Mouse (Mus musculus) C2C12 (cell line): ENCODE measurements around the gene Dst. TPM values are rescaled to one million over a fixed set of nuclear protein-coding genes. Genes with fewer than 3 reads are reported as not detected.

ENCODE experiments used
- H3K27me3 ChIP-seq: one replicate; pipeline ENCODE4 v1.6.1; 2011; ENCODE audit not compliant: control insufficient read depth, insufficient read depth, insufficient read length
- H3K36me3 ChIP-seq: one replicate; pipeline ENCODE4 v1.6.1; 2011; ENCODE audit not compliant: control insufficient read depth, insufficient read depth
- H3K4me3 ChIP-seq: one replicate; pipeline ENCODE4 v1.5.1; 2011; ENCODE audit warnings: mild to moderate bottlenecking, control low read depth; ENCODE audit not compliant: poor library complexity, insufficient read depth, severe bottlenecking
- H3K79me2 ChIP-seq: one replicate; pipeline ENCODE4 v1.6.1; 2011; ENCODE audit not compliant: control insufficient read depth, insufficient read depth
- H3K79me3 ChIP-seq: one replicate; pipeline ENCODE4 v1.6.1; 2011; ENCODE audit warnings: low read depth, control low read depth
- H3ac ChIP-seq: one replicate; pipeline ENCODE3; 2011; ENCODE audit warnings: low read depth; ENCODE audit not compliant: control insufficient read depth, insufficient read length
- CEBPB ChIP-seq: IDR thresholded peaks from one replicate; pipeline ENCODE4 v1.6.1; 2011; ENCODE audit warnings: low read depth, mild to moderate bottlenecking, control low read depth, moderate library complexity
- CTCF ChIP-seq: IDR thresholded peaks from one replicate; pipeline ENCODE4 v1.5.1; 2011; ENCODE audit not compliant: control insufficient read depth, insufficient read depth, insufficient read length
- FOSL1 ChIP-seq: IDR thresholded peaks from one replicate; pipeline ENCODE4 v1.8.0; 2011; ENCODE audit warnings: mild to moderate bottlenecking, low read length; ENCODE audit not compliant: poor library complexity, insufficient read depth, severe bottlenecking
- MAX ChIP-seq: IDR thresholded peaks from one replicate; pipeline ENCODE4 v1.6.1; 2011; ENCODE audit warnings: mild to moderate bottlenecking, control low read depth
- MYOD1 ChIP-seq: IDR thresholded peaks from one replicate; pipeline ENCODE4 v1.6.1; 2011; ENCODE audit warnings: low read depth; ENCODE audit not compliant: control insufficient read depth, insufficient read length
- MYOG ChIP-seq: IDR thresholded peaks from one replicate; pipeline ENCODE4 v1.6.1; 2011; ENCODE audit not compliant: control insufficient read depth, insufficient read length; ENCODE audit errors: extremely low read depth
- USF1 ChIP-seq: IDR thresholded peaks from one replicate; pipeline ENCODE4 v1.6.1; 2011; ENCODE audit warnings: low read depth, mild to moderate bottlenecking, control low read depth, moderate library complexity
- polyA plus RNA-seq: library from polyadenylated mRNA; unstranded; fragments of >200 nt; fragmentation: generic; extraction: Trizol; gene quantifications from one replicate; pipeline ENCODE4 v1.2.1, GENCODE M21; 2012; ENCODE audit warnings: missing spikeins

Dst gene
- polyA plus RNA-seq, 1 experiment, result 26.5 TPM

GRCm38 (mm10) chr1:34002321-34002720 lies 94.3 kb downstream of the Dst start:
- Histone ChIP-seq H3K4me3 (no peak overlapping the region), H3K79me3 (peaks cover 7% of the 10 kb centered on the region), H3K79me2 (peaks cover 41% of the 10 kb centered on the region), H3K27me3 (no peaks in the 10 kb centered on the region), H3K36me3 (peaks cover 5% of the 10 kb centered on the region), H3ac (no peak overlapping the region)
- TF ChIP-seq USF1, result no peak
- TF ChIP-seq FOSL1, result no peak
- TF ChIP-seq CEBPB, result no peak
- TF ChIP-seq MYOD1, result no peak
- TF ChIP-seq MAX, result no peak
- TF ChIP-seq CTCF, result no peak
- no peak for TF ChIP-seq MYOG

- Histone ChIP-seq H3K4me3 (no peak overlapping the region), H3K27me3 (no peaks in the 10 kb centered on the region), H3ac (no peak overlapping the region), H3K79me2 (peaks cover 36% of the 10 kb centered on the region), H3K36me3 (peaks cover 5% of the 10 kb centered on the region), H3K79me3 (peaks cover 7% of the 10 kb centered on the region)
- TF ChIP-seq USF1 (no peak), CEBPB (no peak), FOSL1 (no peak), MYOD1 (no peak), CTCF (no peak)
Observed at GRCm38 (mm10) chr1:34002970-34003369, 94.9 kb downstream of the Dst start.

GRCm38 (mm10) chr1:34005238-34005725 lies 97.3 kb downstream of the Dst start:
- H3K79me3 ChIP-seq, result peaks cover 4% of the 10 kb centered on the region
- H3ac ChIP-seq, result no peak overlapping the region
- H3K79me2 ChIP-seq, result peaks cover 46% of the 10 kb centered on the region
- no peak overlapping the region for H3K4me3 ChIP-seq
- no peaks in the 10 kb centered on the region for H3K27me3 ChIP-seq
- no peaks in the 10 kb centered on the region for H3K36me3 ChIP-seq
- TF ChIP-seq FOSL1 (no peak), MYOD1 (no peak), CTCF (no peak), MYOG (no peak), USF1 (no peak), MAX (no peak), CEBPB (no peak)

GRCm38 (mm10) chr1:34005726-34006638 lies 98.0 kb downstream of the Dst start:
- Histone ChIP-seq H3ac (peak overlapping the region; percentile 45), H3K27me3 (no peaks in the 10 kb centered on the region), H3K79me3 (peaks cover 4% of the 10 kb centered on the region), H3K4me3 (no peak overlapping the region), H3K79me2 (peaks cover 45% of the 10 kb centered on the region), H3K36me3 (no peaks in the 10 kb centered on the region)
- TF ChIP-seq MAX, result no peak
- TF ChIP-seq MYOD1, result no peak
- no peak for TF ChIP-seq CTCF
- TF ChIP-seq MYOG, result no peak
- TF ChIP-seq USF1, result no peak
- no peak for TF ChIP-seq FOSL1

GRCm38 (mm10) chr1:34006828-34007361 lies 98.9 kb downstream of the Dst start:
- Histone ChIP-seq H3K79me2 (peaks cover 41% of the 10 kb centered on the region), H3K79me3 (peaks cover 6% of the 10 kb centered on the region), H3ac (no peak overlapping the region), H3K36me3 (no peaks in the 10 kb centered on the region), H3K27me3 (no peaks in the 10 kb centered on the region), H3K4me3 (no peak overlapping the region)
- TF ChIP-seq MYOD1 (no peak), MYOG (no peak), CTCF (no peak), FOSL1 (no peak), CEBPB (no peak), MAX (no peak), USF1 (no peak)

- Histone ChIP-seq H3K4me3 (no peak overlapping the region), H3K36me3 (no peaks in the 10 kb centered on the region), H3K79me2 (peaks cover 42% of the 10 kb centered on the region), H3K27me3 (no peaks in the 10 kb centered on the region), H3K79me3 (peaks cover 9% of the 10 kb centered on the region), H3ac (no peak overlapping the region)
- TF ChIP-seq CTCF (no peak), MAX (no peak), FOSL1 (no peak), MYOG (no peak), CEBPB (no peak), USF1 (no peak), MYOD1 (no peak)
Observed at GRCm38 (mm10) chr1:34007379-34007778, 99.4 kb downstream of the Dst start.
